Mouse (Mus musculus): Measurements from ENCODE around the gene Cntn1. TPM values are rescaled to one million over a fixed set of nuclear protein-coding genes. Genes with fewer than 3 reads are reported as not detected.
A peak's percentile ranks its signal among the peaks of the same experiment; 100 is the strongest.

Cntn1 gene
- polyA plus RNA-seq, 1 experiment = 0.76 TPM

GRCm38 (mm10) chr15:92048031-92048430, 2.9 kb upstream of the Cntn1 start:
- Histone ChIP-seq H3K4me1 (ENCODE audit: control insufficient read depth, insufficient read depth, low read length) (no peaks in the 10 kb centered on the region), H3K27ac (ENCODE audit: insufficient read depth, low read length) (no peak overlapping the region), H3K36me3 (ENCODE audit: control insufficient read depth, insufficient read depth, low read length, poor library complexity, severe bottlenecking) (no peaks in the 10 kb centered on the region), H3K9me3 (replicated peaks; ENCODE audit: control insufficient read depth, insufficient read depth, low read length, poor library complexity, severe bottlenecking) (no peaks in the 10 kb centered on the region), H3K27me3 (ENCODE audit: control insufficient read depth, insufficient read depth, low read length, poor library complexity, severe bottlenecking) (peaks cover 10% of the 10 kb centered on the region), H3K9ac (ENCODE audit: low read depth, poor library complexity, severe bottlenecking) (no peak overlapping the region), H3K4me3 (ENCODE audit: low read depth, low read length) (no peak overlapping the region)
- no peak for TF ChIP-seq EP300 (IDR thresholded peaks at IDR 0.05; ENCODE audit: insufficient read depth, low read depth, low read length)
- no peak for TF ChIP-seq POLR2A (IDR thresholded peaks at IDR 0.05; ENCODE audit: insufficient read depth, low read length)
- no peak for TF ChIP-seq CTCF (IDR thresholded peaks at IDR 0.05; ENCODE audit: low read depth, low read length)

GRCm38 (mm10) chr15:92048531-92048930, 2.4 kb upstream of the Cntn1 start:
- TF ChIP-seq POLR2A (IDR thresholded peaks at IDR 0.05; ENCODE audit: insufficient read depth, low read length) (no peak), EP300 (IDR thresholded peaks at IDR 0.05; ENCODE audit: insufficient read depth, low read depth, low read length) (no peak), CTCF (IDR thresholded peaks at IDR 0.05; ENCODE audit: low read depth, low read length) (no peak)
- Histone ChIP-seq H3K4me3 (ENCODE audit: low read depth, low read length) (no peak overlapping the region), H3K4me1 (ENCODE audit: control insufficient read depth, insufficient read depth, low read length) (no peaks in the 10 kb centered on the region), H3K9ac (ENCODE audit: low read depth, poor library complexity, severe bottlenecking) (no peak overlapping the region), H3K27ac (ENCODE audit: insufficient read depth, low read length) (no peak overlapping the region), H3K27me3 (ENCODE audit: control insufficient read depth, insufficient read depth, low read length, poor library complexity, severe bottlenecking) (peaks cover 10% of the 10 kb centered on the region), H3K9me3 (replicated peaks; ENCODE audit: control insufficient read depth, insufficient read depth, low read length, poor library complexity, severe bottlenecking) (no peaks in the 10 kb centered on the region), H3K36me3 (ENCODE audit: control insufficient read depth, insufficient read depth, low read length, poor library complexity, severe bottlenecking) (no peaks in the 10 kb centered on the region)

DNA sequence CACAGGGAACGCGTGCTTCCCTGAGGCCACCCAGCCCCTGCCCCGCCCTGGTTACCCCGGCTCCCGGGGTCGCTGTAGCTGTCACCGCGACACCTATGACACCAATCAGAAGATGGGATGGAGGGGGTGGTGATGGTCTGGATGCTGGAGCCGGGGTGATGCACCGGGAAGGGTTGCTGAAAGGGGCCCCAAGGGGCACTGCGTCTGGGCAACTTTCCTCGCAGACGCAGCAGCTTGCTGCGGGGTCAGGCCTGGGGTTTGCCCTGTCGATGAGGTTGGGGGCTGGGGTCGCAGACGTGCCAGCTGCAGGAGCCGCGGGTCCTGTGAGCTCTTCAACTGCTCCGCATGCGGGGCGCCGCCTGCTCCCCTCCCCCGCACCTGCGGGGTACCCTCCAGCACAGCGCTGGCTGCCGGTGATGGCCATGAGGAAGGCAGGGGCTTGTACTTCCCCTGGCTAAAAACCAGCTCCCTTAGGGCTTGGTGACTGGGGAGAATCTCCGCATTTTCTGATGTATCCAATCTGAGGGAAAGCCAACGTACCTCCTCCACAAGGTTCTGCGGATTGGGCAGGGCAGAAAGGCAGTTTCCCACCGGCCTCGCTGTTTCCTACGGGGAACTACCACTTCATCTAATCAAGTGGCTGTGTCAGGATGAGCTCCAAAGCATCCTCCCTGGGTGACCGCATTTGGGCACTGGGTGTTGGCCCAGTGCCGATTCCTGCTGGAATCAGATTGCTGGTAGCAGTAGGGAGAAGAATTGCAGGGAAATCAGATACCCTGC, 578 bp downstream of the Cntn1 start:
- Histone ChIP-seq H3K9ac (ENCODE audit: low read depth, poor library complexity, severe bottlenecking) (peak overlapping the region; percentile 14; the same call in 1 of the 2 replicates), H3K9me3 (replicated peaks; ENCODE audit: control insufficient read depth, insufficient read depth, low read length, poor library complexity, severe bottlenecking) (no peaks in the 10 kb centered on the region), H3K4me3 (ENCODE audit: low read depth, low read length) (peak overlapping the region; percentile 58), H3K27me3 (ENCODE audit: control insufficient read depth, insufficient read depth, low read length, poor library complexity, severe bottlenecking) (peaks cover 10% of the 10 kb centered on the region), H3K27ac (ENCODE audit: insufficient read depth, low read length) (no peak overlapping the region), H3K4me1 (ENCODE audit: control insufficient read depth, insufficient read depth, low read length) (no peaks in the 10 kb centered on the region), H3K36me3 (ENCODE audit: control insufficient read depth, insufficient read depth, low read length, poor library complexity, severe bottlenecking) (no peaks in the 10 kb centered on the region)
- no peak for TF ChIP-seq CTCF (IDR thresholded peaks at IDR 0.05; ENCODE audit: low read depth, low read length)
- TF ChIP-seq POLR2A (IDR thresholded peaks at IDR 0.05; ENCODE audit: insufficient read depth, low read length) = no peak
- TF ChIP-seq EP300 (IDR thresholded peaks at IDR 0.05; ENCODE audit: insufficient read depth, low read depth, low read length) = no peak

- H3K27ac ChIP-seq (ENCODE audit: insufficient read depth, low read length) = no peak overlapping the region
- H3K4me3 ChIP-seq (ENCODE audit: low read depth, low read length) = no peak overlapping the region
- H3K27me3 ChIP-seq (ENCODE audit: control insufficient read depth, insufficient read depth, low read length, poor library complexity, severe bottlenecking) = peaks cover 10% of the 10 kb centered on the region
- H3K9ac ChIP-seq (ENCODE audit: low read depth, poor library complexity, severe bottlenecking) = no peak overlapping the region
- no peaks in the 10 kb centered on the region for H3K9me3 ChIP-seq (replicated peaks; ENCODE audit: control insufficient read depth, insufficient read depth, low read length, poor library complexity, severe bottlenecking)
- H3K36me3 ChIP-seq (ENCODE audit: control insufficient read depth, insufficient read depth, low read length, poor library complexity, severe bottlenecking) = no peaks in the 10 kb centered on the region
- TF ChIP-seq CTCF (IDR thresholded peaks at IDR 0.05; ENCODE audit: low read depth, low read length) (no peak), EP300 (IDR thresholded peaks at IDR 0.05; ENCODE audit: insufficient read depth, low read depth, low read length) (no peak), POLR2A (IDR thresholded peaks at IDR 0.05; ENCODE audit: insufficient read depth, low read length) (no peak)
- no peaks in the 10 kb centered on the region for H3K4me1 ChIP-seq (ENCODE audit: control insufficient read depth, insufficient read depth, low read length)
Observed at GRCm38 (mm10) chr15:92052133-92052463, 1.1 kb downstream of the Cntn1 start.

GRCm38 (mm10) chr15:92057553-92057952, 6.6 kb downstream of the Cntn1 start:
- Histone ChIP-seq H3K9ac (ENCODE audit: low read depth, poor library complexity, severe bottlenecking) (no peak overlapping the region), H3K27me3 (ENCODE audit: control insufficient read depth, insufficient read depth, low read length, poor library complexity, severe bottlenecking) (no peaks in the 10 kb centered on the region), H3K9me3 (replicated peaks; ENCODE audit: control insufficient read depth, insufficient read depth, low read length, poor library complexity, severe bottlenecking) (no peaks in the 10 kb centered on the region), H3K4me3 (ENCODE audit: low read depth, low read length) (no peak overlapping the region), H3K4me1 (ENCODE audit: control insufficient read depth, insufficient read depth, low read length) (no peaks in the 10 kb centered on the region), H3K36me3 (ENCODE audit: control insufficient read depth, insufficient read depth, low read length, poor library complexity, severe bottlenecking) (no peaks in the 10 kb centered on the region), H3K27ac (ENCODE audit: insufficient read depth, low read length) (no peak overlapping the region)
- no peak for TF ChIP-seq POLR2A (IDR thresholded peaks at IDR 0.05; ENCODE audit: insufficient read depth, low read length)
- TF ChIP-seq EP300 (IDR thresholded peaks at IDR 0.05; ENCODE audit: insufficient read depth, low read depth, low read length) = no peak
- no peak for TF ChIP-seq CTCF (IDR thresholded peaks at IDR 0.05; ENCODE audit: low read depth, low read length)

DNA sequence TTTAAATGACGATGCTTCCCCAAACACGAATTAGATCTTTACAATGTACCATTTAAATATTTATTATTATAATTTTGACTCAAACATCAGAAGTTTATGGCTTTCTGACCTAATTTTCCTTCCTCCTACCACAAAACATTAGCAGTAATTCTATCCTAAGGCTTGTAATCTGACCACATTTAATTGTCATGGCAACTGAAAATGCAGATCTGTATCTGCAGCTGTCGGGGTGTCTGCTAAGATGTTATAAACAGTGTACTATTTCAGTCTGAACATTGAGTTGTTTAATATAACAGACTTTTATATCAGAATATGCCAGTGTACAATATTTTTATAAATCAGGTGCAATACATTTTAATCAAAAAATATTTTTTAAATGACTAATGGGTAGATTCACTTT, 10.0 kb downstream of the Cntn1 start:
- no peak overlapping the region for H3K4me3 ChIP-seq (ENCODE audit: low read depth, low read length)
- TF ChIP-seq POLR2A (IDR thresholded peaks at IDR 0.05; ENCODE audit: insufficient read depth, low read length) (no peak), CTCF (IDR thresholded peaks at IDR 0.05; ENCODE audit: low read depth, low read length) (no peak), EP300 (IDR thresholded peaks at IDR 0.05; ENCODE audit: insufficient read depth, low read depth, low read length) (no peak)
- H3K9ac ChIP-seq (ENCODE audit: low read depth, poor library complexity, severe bottlenecking) = no peak overlapping the region
- no peaks in the 10 kb centered on the region for H3K9me3 ChIP-seq (replicated peaks; ENCODE audit: control insufficient read depth, insufficient read depth, low read length, poor library complexity, severe bottlenecking)
- no peak overlapping the region for H3K27ac ChIP-seq (ENCODE audit: insufficient read depth, low read length)
- H3K4me1 ChIP-seq (ENCODE audit: control insufficient read depth, insufficient read depth, low read length) = no peaks in the 10 kb centered on the region
- H3K36me3 ChIP-seq (ENCODE audit: control insufficient read depth, insufficient read depth, low read length, poor library complexity, severe bottlenecking) = no peaks in the 10 kb centered on the region
- no peaks in the 10 kb centered on the region for H3K27me3 ChIP-seq (ENCODE audit: control insufficient read depth, insufficient read depth, low read length, poor library complexity, severe bottlenecking)
